Mouse (Mus musculus) CH12.LX (cell line): ENCODE results near the gene Cmya5.

ENCODE experiments used
- CTCF ChIP-seq, 2 experiments: IDR thresholded peaks in 1 of 2; conservative IDR thresholded peaks in 1 of 2; 2 replicates each; pipeline ENCODE4 v1.5.1; 2011 to 2012; ENCODE audit warnings: low read depth in 2 of 2, low read length in 2 of 2, improper control_type of control experiment in 1 of 2, inconsistent platforms in 1 of 2, mild to moderate bottlenecking in 1 of 2, moderate library complexity in 1 of 2
- E2F4 ChIP-seq: IDR thresholded peaks from 2 replicates; pipeline ENCODE4 v1.6.1; 2011; ENCODE audit warnings: low read depth, low read length, improper control_type of control experiment; ENCODE audit not compliant: insufficient replicate concordance
- EP300 ChIP-seq: IDR thresholded peaks from 2 replicates; pipeline ENCODE4 v1.6.1; 2011; ENCODE audit warnings: low read length, improper control_type of control experiment
- ETS1 ChIP-seq: conservative IDR thresholded peaks from 2 replicates; pipeline ENCODE4 v1.6.1; 2012; ENCODE audit warnings: low read depth, mild to moderate bottlenecking, inconsistent platforms, low read length, improper control_type of control experiment, moderate library complexity
- HCFC1 ChIP-seq: IDR thresholded peaks from 2 replicates; pipeline ENCODE4 v1.6.1; 2012; ENCODE audit warnings: low read depth, mild to moderate bottlenecking, inconsistent platforms, low read length, improper control_type of control experiment
- MAFK ChIP-seq: IDR thresholded peaks from 2 replicates; pipeline ENCODE4 v1.6.1; 2011; ENCODE audit warnings: low read length, improper control_type of control experiment; ENCODE audit not compliant: insufficient replicate concordance
- MAZ ChIP-seq: IDR thresholded peaks from 2 replicates; pipeline ENCODE4 v1.6.1; 2012; ENCODE audit warnings: low read depth, mild to moderate bottlenecking, inconsistent platforms, low read length, improper control_type of control experiment, moderate library complexity
- POLR2A ChIP-seq: IDR thresholded peaks from 2 replicates; pipeline ENCODE4 v1.6.1; 2011; ENCODE audit warnings: low read depth, mild to moderate bottlenecking, improper control_type of control experiment, low read length

DNA sequence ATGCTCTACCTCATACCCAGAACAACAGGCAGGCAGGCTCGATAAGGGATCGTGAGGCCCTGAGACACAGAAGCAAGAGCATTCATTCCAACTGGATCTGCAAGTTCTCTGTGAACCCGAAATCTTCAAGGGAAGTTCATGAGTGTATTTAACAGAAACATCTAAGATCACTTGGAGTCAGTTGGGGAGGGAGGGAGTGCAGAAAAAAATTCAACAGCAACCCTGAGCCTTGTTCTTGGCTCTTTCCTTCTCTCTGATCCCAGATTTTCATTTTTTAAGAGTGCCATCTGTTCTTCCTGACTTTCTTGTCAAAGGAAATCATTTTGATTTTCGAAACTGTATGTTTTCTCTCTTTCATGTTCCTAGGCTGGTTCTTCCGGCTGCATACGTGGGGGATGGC lies 140.5 kb downstream of the Cmya5 start:
- TF ChIP-seq ETS1 (no peak), MAZ (no peak), EP300 (no peak), CTCF (conservative IDR thresholded peaks at IDR 0.05 in 1 of 2, IDR thresholded peaks at IDR 0.05 in 1 of 2; ENCODE audit: low read depth in 2 of 2, low read length in 2 of 2) (no peak), MAFK (no peak), POLR2A (no peak), E2F4 (no peak), HCFC1 (no peak)
